ENCODE assay signal across 14 mouse cellular contexts in genomic region chr4:105708080-105708796, GRCm38 (mm10).
DNase-seq lines count a peak whose midpoint lies in the region; ATAC-seq and TF ChIP-seq lines count a peak whose summit lies in the region.
"Had no signal": no experiment of that assay in that cellular context is flagged by ENCODE, and none has a peak within 500 bp of the region (broad histone marks: within the 10 kb centered on the region; RNA-seq: fewer than 3 reads in every experiment).

No protein-coding gene starts in this region.

- no peak for TF ChIP-seq POLR2A in lung, adult 2 months (IDR thresholded peaks at IDR 0.05; ENCODE audit: borderline replicate concordance, extremely low read depth, low read depth, low read length)
- TF ChIP-seq POLR2A in myocyte (IDR thresholded peaks at IDR 0.05; ENCODE audit: insufficient read length, low read depth), result no peak

- ATAC-seq in lung, embryonic 14.5 days (ENCODE audit: insufficient read depth), result peak; percentile 99
- ATAC-seq: hindbrain, postnatal 0 days; midbrain, embryonic 16.5 days had no signal

- WGBS in lung, adult 2 months, result 73% methylated on average over 13 of the region's 13 CpGs
- 36% methylated on average over 13 of the region's 13 CpGs for WGBS in lung, embryonic 14.5 days

- H3K9ac ChIP-seq in lung, embryonic 14.5 days, result no peak overlapping the region
- H3K9ac ChIP-seq: embryonic facial prominence, embryonic 13.5 days had no signal

- no peaks in the 10 kb centered on the region for H3K36me3 ChIP-seq in lung, embryonic 14.5 days (ENCODE audit: insufficient read depth)
- H3K36me3 ChIP-seq in myocyte (ENCODE audit: control insufficient read depth, insufficient read depth), result no peaks in the 10 kb centered on the region
- H3K36me3 ChIP-seq: embryonic facial prominence, embryonic 13.5 days had no signal

- no peaks in the 10 kb centered on the region for H3K79me2 ChIP-seq in myocyte (ENCODE audit: control insufficient read depth, insufficient read depth)

- peaks cover 2% of the 10 kb centered on the region; the same call in 1 of the 2 replicates for H3K4me1 ChIP-seq in lung, adult 2 months (ENCODE audit: control insufficient read depth, insufficient read depth, low read length)
- 0 out of 2 replicates have a peak, but pooled peaks cover 3% of the 10 kb centered on the region for H3K4me1 ChIP-seq in lung, embryonic 14.5 days (ENCODE audit: insufficient read depth)
- H3K4me1 ChIP-seq: embryonic facial prominence, embryonic 13.5 days had no signal

- no peaks in the 10 kb centered on the region for H3K27me3 ChIP-seq in lung, embryonic 14.5 days (ENCODE audit: insufficient read depth, low read length)
- H3K27me3 ChIP-seq in myocyte (ENCODE audit: control insufficient read depth, insufficient read depth, insufficient read length), result no peaks in the 10 kb centered on the region
- H3K27me3 ChIP-seq: embryonic facial prominence, embryonic 13.5 days; megakaryocyte, embryonic 14.5 days had no signal

- H3ac ChIP-seq in myocyte (ENCODE audit: control insufficient read depth, insufficient read length), result no peak overlapping the region

- intact Hi-C loops in heart, postnatal 25 days (cut with DNase I), result no loop called here

- no peak for TF ChIP-seq CTCF in lung, adult 2 months (IDR thresholded peaks at IDR 0.05; ENCODE audit: insufficient read depth, low read length)
- TF ChIP-seq CTCF in lung, embryonic 14.5 days (IDR thresholded peaks at IDR 0.05; ENCODE audit: low read depth), result no peak

- DNase-seq in heart, adult 11 months, result peak; percentile 90
- DNase-seq in heart, postnatal 25 days (ENCODE audit: low spot score), result no peak
- DNase-seq in lung, adult 18-20 months, result peak; percentile 42 to 61
- no peak for DNase-seq in lung, adult 2 months
- DNase-seq in lung, embryonic 14.5 days, result peak; percentile 96
- no peak for DNase-seq in cerebellum, postnatal 36 days
- no peak for DNase-seq in liver
- DNase-seq: gastrocnemius, postnatal 14 days; thymus, adult 18-20 months had no signal

- H3K9me3 ChIP-seq in lung, embryonic 14.5 days (ENCODE audit: low read depth, low read length), result peaks cover 2% of the 10 kb centered on the region; the same call in 1 of the 2 replicates

- H3K4me2 ChIP-seq in lung, embryonic 14.5 days, result no peak overlapping the region
- H3K4me2 ChIP-seq in myocyte (ENCODE audit: low read depth), result peak overlapping the region; percentile 18
- H3K4me2 ChIP-seq: embryonic facial prominence, embryonic 13.5 days had no signal

- peak overlapping the region; percentile 79 for H3K27ac ChIP-seq in lung, embryonic 14.5 days (ENCODE audit: low read depth)
- H3K27ac ChIP-seq: embryonic facial prominence, embryonic 13.5 days; hindbrain, postnatal 0 days had no signal

- no peak overlapping the region for H3K4me3 ChIP-seq in lung, adult 2 months (replicated peaks; ENCODE audit: extremely low read depth, low read depth, low read length)
- no peak overlapping the region for H3K4me3 ChIP-seq in lung, embryonic 14.5 days (ENCODE audit: low read depth, low read length)
- no peak overlapping the region for H3K4me3 ChIP-seq in myocyte
- H3K4me3 ChIP-seq: embryonic facial prominence, embryonic 13.5 days; megakaryocyte, embryonic 14.5 days had no signal

TF ChIP-seq in myocyte, 11 proteins besides CTCF, POLR2A, EP300 and RAD21:
- no peak for TF ChIP-seq CEBPB (IDR thresholded peaks at IDR 0.05; ENCODE audit: insufficient read depth, poor library complexity, severe bottlenecking)
- no peak for TF ChIP-seq SRF (IDR thresholded peaks at IDR 0.05; ENCODE audit: control insufficient read depth, insufficient read length, low read depth)
- no peak for TF ChIP-seq MYOD1 (IDR thresholded peaks at IDR 0.05; ENCODE audit: control insufficient read depth in 1 of 3, insufficient read length in 2 of 3, low read depth in 2 of 3)
- TF ChIP-seq TCF12 (IDR thresholded peaks at IDR 0.05; ENCODE audit: insufficient read depth, poor library complexity, severe bottlenecking), result no peak
- TF ChIP-seq TCF3 (IDR thresholded peaks at IDR 0.05; ENCODE audit: insufficient read length, low read depth), result no peak
- TF ChIP-seq REST (IDR thresholded peaks at IDR 0.05; ENCODE audit: insufficient read depth, insufficient read length), result no peak
- no peak for TF ChIP-seq MYOG (IDR thresholded peaks at IDR 0.05; ENCODE audit: control insufficient read depth in 1 of 3, insufficient read depth in 1 of 3, insufficient read length in 2 of 3, low read depth in 2 of 3)
- no peak for TF ChIP-seq E2F4 (IDR thresholded peaks at IDR 0.05; ENCODE audit: insufficient read depth)
- TF ChIP-seq MAX (IDR thresholded peaks at IDR 0.05; ENCODE audit: low read depth), result no peak
- TF ChIP-seq USF1 (IDR thresholded peaks at IDR 0.05; ENCODE audit: low read depth), result no peak
- TF ChIP-seq POLR2AphosphoS2 (IDR thresholded peaks at IDR 0.05; ENCODE audit: insufficient read length, low read depth), result no peak
TF ChIP-seq in myocyte: peak in this region for 0.

Comparison
In these comparisons a context has a peak if more than half of its experiments do, and no peak if none do; other contexts are left out.
1. DNase-seq: peak in heart, adult 11 months (single experiment), lung, adult 18-20 months (2 of 2) and lung, embryonic 14.5 days (single experiment); none in heart, postnatal 25 days (single experiment), lung, adult 2 months (single experiment), cerebellum, postnatal 36 days (0 of 2) and liver (single experiment).